In genomic region chr11:101301299-101302003, GRCm38 (mm10) we compare ENCODE assay signal across 8 mouse cellular contexts. TPM values are rescaled to one million over a fixed set of nuclear protein-coding genes. Genes with fewer than 3 reads are reported as not detected.
DNase-seq lines count a peak whose midpoint lies in the region; ATAC-seq and TF ChIP-seq lines count a peak whose summit lies in the region.

No protein-coding gene starts in this region.

- CTCF ChIA-PET in Patski (lab: Charles Lee), result interaction anchor here (0.9 to 3.4 kb wide), 18 partner anchors 9 to 124 kb away, joined by 3 to 33 read pairs (median 6); partner anchors contain the start of genes Cntd1, Coa3, Vps25 and Wnk4

- POLR2A ChIA-PET in Patski (lab: Charles Lee), result interaction anchor here (0.9 to 2.4 kb wide), 5 partner anchors 41 to 98 kb away, joined by 3 to 17 read pairs (median 3); partner anchors contain the start of genes Vps25 and Wnk4

- 11% methylated on average over 26 of the region's 26 CpGs for WGBS in heart, embryonic 15.5 days
- 15% methylated on average over 26 of the region's 26 CpGs for WGBS in hindbrain, embryonic 13.5 days
- 15% methylated on average over 26 of the region's 26 CpGs for WGBS in midbrain, embryonic 13.5 days

- H3K9me3 ChIP-seq in heart, embryonic 15.5 days (replicated peaks), result no peaks in the 10 kb centered on the region
- H3K9me3 ChIP-seq in hindbrain, embryonic 13.5 days, result no peaks in the 10 kb centered on the region
- H3K9me3 ChIP-seq in midbrain, embryonic 13.5 days, result no peaks in the 10 kb centered on the region

- no peaks in the 10 kb centered on the region for H3K36me3 ChIP-seq in heart, embryonic 15.5 days
- H3K36me3 ChIP-seq in hindbrain, embryonic 13.5 days, result peaks cover 30% of the 10 kb centered on the region
- H3K36me3 ChIP-seq in midbrain, embryonic 13.5 days, result peaks cover 27% of the 10 kb centered on the region

- peak overlapping the region; percentile 66 for H3K27ac ChIP-seq in heart, embryonic 15.5 days
- H3K27ac ChIP-seq in hindbrain, embryonic 13.5 days, result peak overlapping the region; percentile 73
- H3K27ac ChIP-seq in midbrain, embryonic 13.5 days, result peak overlapping the region; percentile 55

- peak overlapping the region; percentile 89 for H3K4me2 ChIP-seq in heart, embryonic 15.5 days
- peak overlapping the region; percentile 99 for H3K4me2 ChIP-seq in hindbrain, embryonic 13.5 days
- peak overlapping the region; percentile 83 for H3K4me2 ChIP-seq in midbrain, embryonic 13.5 days (replicated peaks)

- H3K4me1 ChIP-seq in heart, embryonic 15.5 days (replicated peaks), result peaks cover 15% of the 10 kb centered on the region
- peaks cover 19% of the 10 kb centered on the region for H3K4me1 ChIP-seq in hindbrain, embryonic 13.5 days (replicated peaks)
- H3K4me1 ChIP-seq in midbrain, embryonic 13.5 days (replicated peaks), result peaks cover 23% of the 10 kb centered on the region

- H3K9ac ChIP-seq in heart, embryonic 15.5 days, result peak overlapping the region; percentile 90
- peak overlapping the region; percentile 96 for H3K9ac ChIP-seq in hindbrain, embryonic 13.5 days
- H3K9ac ChIP-seq in midbrain, embryonic 13.5 days (replicated peaks), result peak overlapping the region; percentile 90

- no peak for TF ChIP-seq CTCF in Patski (IDR thresholded peaks at IDR 0.05)

- H3K4me3 ChIP-seq in heart, embryonic 15.5 days, result peak overlapping the region; percentile 95
- peak overlapping the region; percentile 67 for H3K4me3 ChIP-seq in hindbrain, embryonic 13.5 days
- peak overlapping the region; percentile 90 for H3K4me3 ChIP-seq in midbrain, embryonic 13.5 days (replicated peaks)

- DNase-seq in heart, postnatal 4 days, result no peak
- DNase-seq in Patski (ENCODE audit: low read depth, low spot score), result no peak
- DNase-seq in embryo, embryonic 9.5 days (ENCODE audit: extremely low spot score), result no peak
- no peak for DNase-seq in ovary, postnatal 14 days (ENCODE audit: low spot score)

- peak; percentile 37; the same call in 1 of the 2 replicates for ATAC-seq in heart, embryonic 15.5 days (replicated peaks; ENCODE audit: insufficient number of reproducible peaks, insufficient read depth, low FRiP score, low read depth)
- peak; percentile 35 for ATAC-seq in Patski
- no peak for ATAC-seq in hindbrain, embryonic 13.5 days (ENCODE audit: low FRiP score)
- ATAC-seq in midbrain, embryonic 13.5 days, result peak; percentile 63
- ATAC-seq in cerebellum, adult (ENCODE audit: insufficient number of reproducible peaks, low FRiP score, low TSS enrichment), result no peak

- no peaks in the 10 kb centered on the region for H3K27me3 ChIP-seq in heart, embryonic 15.5 days
- H3K27me3 ChIP-seq in Patski, result peaks cover 12% of the 10 kb centered on the region
- no peaks in the 10 kb centered on the region for H3K27me3 ChIP-seq in hindbrain, embryonic 13.5 days
- H3K27me3 ChIP-seq in midbrain, embryonic 13.5 days, result no peaks in the 10 kb centered on the region

- in situ Hi-C loops in Patski (cut with MboI; ENCODE audit: low pct_unique_long_range_greater_than_20kb), result loop anchor here (5.0 kb wide), 2 partner anchors 49 to 84 kb away; partner anchors contain the start of gene Vps25

RNA-seq across cellular contexts. Expression of gene Becn1, which starts 0.6 kb away (rescaled TPM):
- 114 and 145 TPM in 2 replicates for polyA plus RNA-seq in heart, embryonic 15.5 days (2015; fragmentation: Nextera tagmentation; extraction: Ambion mirVana)
- total RNA-seq in heart, postnatal 4 days (2021), result 100 to 1,000 TPM; 103 to 106 TPM
- polyA plus RNA-seq in Patski (2021), result 203 TPM
- polyA plus RNA-seq in hindbrain, embryonic 13.5 days (2015; fragmentation: Nextera tagmentation; extraction: Ambion mirVana), result 166 and 188 TPM in 2 replicates
- 178 and 194 TPM in 2 replicates for polyA plus RNA-seq in midbrain, embryonic 13.5 days (2015; fragmentation: Nextera tagmentation; extraction: Ambion mirVana)

RNA-seq across cellular contexts. Expression of gene Psme3, which starts 14.6 kb away (rescaled TPM):
- 89.2 and 109 TPM in 2 replicates for polyA plus RNA-seq in heart, embryonic 15.5 days (2015; fragmentation: Nextera tagmentation; extraction: Ambion mirVana)
- total RNA-seq in heart, postnatal 4 days (2021), result 100 to 1,000 TPM in 1 of 2 experiments, 10 to 100 TPM in 1; 88.7 to 103 TPM
- 101 TPM for polyA plus RNA-seq in Patski (2021)
- 118 and 122 TPM in 2 replicates for polyA plus RNA-seq in hindbrain, embryonic 13.5 days (2015; fragmentation: Nextera tagmentation; extraction: Ambion mirVana)
- 126 and 134 TPM in 2 replicates for polyA plus RNA-seq in midbrain, embryonic 13.5 days (2015; fragmentation: Nextera tagmentation; extraction: Ambion mirVana)

RNA-seq across cellular contexts. Expression of gene Coa3, which starts 22.5 kb away (rescaled TPM):
- 151 and 169 TPM in 2 replicates for polyA plus RNA-seq in heart, embryonic 15.5 days (2015; fragmentation: Nextera tagmentation; extraction: Ambion mirVana)
- 10 to 100 TPM; 86.3 to 90.1 TPM for total RNA-seq in heart, postnatal 4 days (2021)
- 118 TPM for polyA plus RNA-seq in Patski (2021)
- 216 and 226 TPM in 2 replicates for polyA plus RNA-seq in hindbrain, embryonic 13.5 days (2015; fragmentation: Nextera tagmentation; extraction: Ambion mirVana)
- polyA plus RNA-seq in midbrain, embryonic 13.5 days (2015; fragmentation: Nextera tagmentation; extraction: Ambion mirVana), result 210 and 213 TPM in 2 replicates

RNA-seq across cellular contexts. Expression of gene Cntd1, which starts 22.6 kb away (rescaled TPM):
- 0.61 and 0.68 TPM in 2 replicates for polyA plus RNA-seq in heart, embryonic 15.5 days (2015; fragmentation: Nextera tagmentation; extraction: Ambion mirVana)
- total RNA-seq in heart, postnatal 4 days (2021), result under 1 TPM; 0.41 to 0.47 TPM
- polyA plus RNA-seq in Patski (2021), result 1.0 TPM
- polyA plus RNA-seq in hindbrain, embryonic 13.5 days (2015; fragmentation: Nextera tagmentation; extraction: Ambion mirVana), result 1.3 TPM in 2 replicates
- 1.2 and 1.3 TPM in 2 replicates for polyA plus RNA-seq in midbrain, embryonic 13.5 days (2015; fragmentation: Nextera tagmentation; extraction: Ambion mirVana)

RNA-seq across cellular contexts. Expression of gene Aoc2, which starts 23.4 kb away (rescaled TPM):
- polyA plus RNA-seq in heart, embryonic 15.5 days (2015; fragmentation: Nextera tagmentation; extraction: Ambion mirVana), result 0.43 and 0.95 TPM in 2 replicates
- total RNA-seq in heart, postnatal 4 days (2021), result 1 to 10 TPM; 2.9 to 3.2 TPM
- 2.3 TPM for polyA plus RNA-seq in Patski (2021)
- 1.9 and 2.4 TPM in 2 replicates for polyA plus RNA-seq in hindbrain, embryonic 13.5 days (2015; fragmentation: Nextera tagmentation; extraction: Ambion mirVana)
- polyA plus RNA-seq in midbrain, embryonic 13.5 days (2015; fragmentation: Nextera tagmentation; extraction: Ambion mirVana), result 2.4 and 2.5 TPM in 2 replicates

Comparison
In these comparisons a context has a peak if more than half of its experiments do, and no peak if none do; other contexts are left out.
1. ATAC-seq: peak in heart, embryonic 15.5 days (single experiment), Patski (single experiment) and midbrain, embryonic 13.5 days (single experiment); none in hindbrain, embryonic 13.5 days (single experiment) and cerebellum, adult (single experiment).
2. Peak in every context shown above with its lines, with median percentiles within 50 percentile points of each other: H3K27ac ChIP-seq, H3K4me2 ChIP-seq, H3K4me3 ChIP-seq and H3K9ac ChIP-seq.